Mouse (Mus musculus): ENCODE results near the gene Nemp1.
A peak's percentile ranks its signal among the peaks of the same experiment; 100 is the strongest.
"Not testable (repeated sequence)": the region's sequence is repeated elsewhere in the genome, so short reads cannot be mapped to it uniquely, and the experiment has no call there.

The Nemp1 gene

GRCm38 (mm10) chr10:127652906-127653638 is 13.6 kb upstream of the Nemp1 start:
- DNase-seq: no peak

- DNase-seq: no peak
Observed at GRCm38 (mm10) chr10:127654970-127655579, 11.6 kb upstream of the Nemp1 start.

- DNase-seq: not testable (repeated sequence)
Observed at GRCm38 (mm10) chr10:127657617-127658016, 9.1 kb upstream of the Nemp1 start.

- no peak for DNase-seq
Observed at GRCm38 (mm10) chr10:127658076-127658475, 8.6 kb upstream of the Nemp1 start.

- no peak for DNase-seq
Observed at GRCm38 (mm10) chr10:127659551-127659950, 7.2 kb upstream of the Nemp1 start.

- peak in 1 of 2 experiments; percentile 27 for DNase-seq
Observed at GRCm38 (mm10) chr10:127661291-127661914, 5.3 kb upstream of the Nemp1 start.

- DNase-seq: peak in 1 of 2 experiments; percentile 65
Observed at GRCm38 (mm10) chr10:127661915-127662663, 4.6 kb upstream of the Nemp1 start.

GRCm38 (mm10) chr10:127662666-127663253 is 3.9 kb upstream of the Nemp1 start:
- peak in 1 of 2 experiments; percentile 64 for DNase-seq

GRCm38 (mm10) chr10:127663590-127663989 is 3.1 kb upstream of the Nemp1 start:
- no peak for DNase-seq

GRCm38 (mm10) chr10:127664166-127664565 is 2.5 kb upstream of the Nemp1 start:
- DNase-seq: no peak

GRCm38 (mm10) chr10:127664891-127665290 is 1.8 kb upstream of the Nemp1 start:
- DNase-seq: no peak

GRCm38 (mm10) chr10:127665366-127666181 is 1.1 kb upstream of the Nemp1 start:
- DNase-seq: peak in 1 of 2 experiments; percentile 29

- DNase-seq: peak; percentile 59 to 71
Observed at GRCm38 (mm10) chr10:127667269-127668092, 780 bp downstream of the Nemp1 start.

- peak; percentile 68 to 79 for DNase-seq
Observed at GRCm38 (mm10) chr10:127668093-127669050, 1.7 kb downstream of the Nemp1 start, which contains the start of gene Nab2. Gene Nab2 (minus strand): TSS chr10:127668568.

GRCm38 (mm10) chr10:127669170-127669569 is 2.5 kb downstream of the Nemp1 start:
- DNase-seq: no peak

- no peak for DNase-seq
Observed at GRCm38 (mm10) chr10:127670185-127670584, 3.5 kb downstream of the Nemp1 start.

GRCm38 (mm10) chr10:127671276-127671675 is 4.6 kb downstream of the Nemp1 start:
- DNase-seq: no peak

- no peak for DNase-seq
Observed at GRCm38 (mm10) chr10:127674046-127674655, 7.5 kb downstream of the Nemp1 start.
